Mouse (Mus musculus): ENCODE measurements around the gene Slfn8. TPM values are rescaled to one million over a fixed set of nuclear protein-coding genes. Genes with fewer than 3 reads are reported as not detected.

The Slfn8 gene
- polyA plus RNA-seq (2015; fragmentation: Nextera tagmentation; extraction: Ambion mirVana) = 0.62 and 0.74 TPM in 2 replicates

DNA sequence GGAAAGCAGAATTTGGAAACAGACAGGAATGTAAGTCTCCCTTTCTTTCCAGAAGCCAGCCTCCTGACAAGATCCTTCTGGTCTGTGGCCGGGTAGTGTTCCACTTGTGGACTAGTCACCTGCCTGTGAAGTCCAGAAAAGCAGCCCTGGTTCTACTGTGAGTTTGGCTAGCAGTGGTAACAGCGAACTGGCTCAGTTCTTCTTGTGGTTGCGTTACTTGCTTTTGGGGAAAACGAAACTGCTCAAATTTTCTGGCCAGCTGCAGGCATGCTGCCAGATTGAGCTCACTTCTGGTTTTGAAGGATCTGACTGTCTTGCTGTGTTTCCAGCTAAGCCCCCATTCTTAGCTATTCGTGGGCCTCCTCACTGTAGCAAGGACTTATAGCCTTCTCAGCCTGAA lies at the start of gene Slfn8:
Slfn8 (minus strand) TSS at position 190 of the 400 bp plus-strand sequence.
- H3K4me3 ChIP-seq = no peak within 1 kb of the TSS
- no peak within 1 kb of the TSS for H3K9ac ChIP-seq
- H3K27ac ChIP-seq = no peak within 1 kb of the TSS
- no peaks in the 10 kb centered on the region for H3K36me3 ChIP-seq
- no peaks in the 10 kb centered on the region; the same call in 1 of the 2 replicates for H3K4me1 ChIP-seq
- ATAC-seq (ENCODE audit: insufficient number of reproducible peaks, insufficient read depth, low FRiP score, low TSS enrichment, low read depth) = no peak
- no peaks in the 10 kb centered on the region for H3K27me3 ChIP-seq
- 72% methylated on average over 5 of the region's 5 CpGs for WGBS
- no peak within 1 kb of the TSS; the same call in 1 of the 2 replicates for H3K4me2 ChIP-seq
- no peaks in the 10 kb centered on the region for H3K9me3 ChIP-seq

DNA sequence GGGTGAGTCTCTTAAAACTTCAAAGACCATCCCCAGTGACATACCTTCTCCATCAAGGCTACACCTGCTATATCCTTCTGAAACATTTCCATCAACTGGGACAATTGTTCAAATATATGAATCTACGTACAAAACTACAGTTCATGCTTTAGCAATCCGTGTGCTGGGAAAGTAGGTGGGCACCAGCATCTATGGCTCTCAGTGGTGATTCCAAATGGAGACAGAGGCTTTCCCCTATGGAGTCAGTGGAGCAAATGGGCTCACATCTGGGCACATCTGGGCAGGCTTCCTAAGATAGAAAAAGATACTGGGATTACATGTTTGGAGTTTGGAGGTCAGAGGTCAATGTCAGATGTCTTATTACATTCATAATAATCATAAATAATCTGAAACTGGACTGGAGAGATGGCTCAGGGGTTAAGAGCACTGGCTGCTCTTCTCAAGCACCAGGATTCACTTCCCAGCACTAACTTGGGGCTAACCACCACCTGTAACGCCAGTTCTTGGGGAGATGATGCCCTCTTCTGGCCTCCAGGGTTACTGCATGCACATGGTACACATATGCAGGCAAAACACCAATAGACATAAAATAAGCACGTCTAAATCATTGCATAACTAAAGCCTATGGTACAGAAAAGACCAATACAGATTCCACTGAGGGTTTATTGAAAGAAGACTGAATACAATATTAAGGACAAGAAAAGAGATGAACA lies 47.5 kb upstream of the Slfn8 start:
- Histone ChIP-seq H3K27ac (no peak overlapping the region), H3K4me2 (no peak overlapping the region), H3K36me3 (no peaks in the 10 kb centered on the region), H3K4me3 (no peak overlapping the region), H3K4me1 (peaks cover 10% of the 10 kb centered on the region; the same call in 1 of the 2 replicates), H3K27me3 (peaks cover 6% of the 10 kb centered on the region; the same call in 1 of the 2 replicates), H3K9me3 (no peaks in the 10 kb centered on the region), H3K9ac (no peak overlapping the region)
- 72% methylated on average over 4 of the region's 4 CpGs for WGBS
- no peak for ATAC-seq (ENCODE audit: insufficient number of reproducible peaks, insufficient read depth, low FRiP score, low TSS enrichment, low read depth)

DNA sequence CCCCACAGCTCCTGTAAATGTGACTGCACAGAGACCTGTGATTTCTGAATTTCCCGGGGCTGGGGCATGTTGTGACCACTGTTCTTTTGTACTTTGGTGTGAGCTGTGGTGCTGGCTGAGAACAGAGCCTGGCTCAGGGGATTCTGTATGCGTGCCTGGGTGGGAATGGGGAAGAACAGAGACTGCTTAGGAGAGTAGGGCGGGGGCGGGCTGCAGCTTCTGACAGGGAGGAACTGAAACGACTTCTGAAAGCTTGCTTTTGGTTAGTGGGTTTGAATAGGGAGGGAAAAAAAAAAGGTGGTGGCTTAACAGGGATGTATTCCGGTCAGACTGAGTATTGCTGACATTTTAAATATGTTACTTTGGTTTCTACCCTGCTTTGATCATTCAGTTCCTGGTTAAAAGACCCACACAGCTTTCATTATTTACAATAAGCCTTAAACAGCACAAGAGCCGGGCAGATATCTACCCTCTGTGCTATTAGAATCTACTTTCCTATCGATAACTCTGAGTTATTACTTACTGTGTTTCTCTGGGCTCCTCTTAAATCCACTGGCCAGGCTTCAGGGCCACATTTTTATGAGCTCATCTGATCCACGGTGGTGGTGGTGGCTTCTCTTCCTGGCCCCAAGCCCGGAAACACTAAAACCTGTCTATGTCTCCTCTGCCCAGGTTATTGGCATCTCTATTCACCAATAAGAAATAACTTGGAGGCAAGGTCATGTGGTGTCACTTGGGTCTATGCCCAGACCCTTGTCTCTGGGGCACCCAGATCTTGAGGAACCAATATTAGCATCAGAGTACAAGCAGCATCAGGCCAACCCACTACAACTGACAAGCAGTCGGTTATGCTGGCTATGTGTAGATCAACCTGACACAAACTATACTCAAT lies 46.3 kb upstream of the Slfn8 start:
- H3K9me3 ChIP-seq = no peaks in the 10 kb centered on the region
- peaks cover 10% of the 10 kb centered on the region; the same call in 1 of the 2 replicates for H3K4me1 ChIP-seq
- peaks cover 6% of the 10 kb centered on the region; the same call in 1 of the 2 replicates for H3K27me3 ChIP-seq
- 43% methylated on average over 11 of the region's 11 CpGs for WGBS
- H3K36me3 ChIP-seq = no peaks in the 10 kb centered on the region
- ATAC-seq (ENCODE audit: insufficient number of reproducible peaks, insufficient read depth, low FRiP score, low TSS enrichment, low read depth) = no peak
- 0 out of 2 replicates have a peak overlapping the region, but pooled peaks have one; percentile 7 for H3K4me2 ChIP-seq
- no peak overlapping the region for H3K27ac ChIP-seq
- no peak overlapping the region for H3K9ac ChIP-seq
- no peak overlapping the region for H3K4me3 ChIP-seq

DNA sequence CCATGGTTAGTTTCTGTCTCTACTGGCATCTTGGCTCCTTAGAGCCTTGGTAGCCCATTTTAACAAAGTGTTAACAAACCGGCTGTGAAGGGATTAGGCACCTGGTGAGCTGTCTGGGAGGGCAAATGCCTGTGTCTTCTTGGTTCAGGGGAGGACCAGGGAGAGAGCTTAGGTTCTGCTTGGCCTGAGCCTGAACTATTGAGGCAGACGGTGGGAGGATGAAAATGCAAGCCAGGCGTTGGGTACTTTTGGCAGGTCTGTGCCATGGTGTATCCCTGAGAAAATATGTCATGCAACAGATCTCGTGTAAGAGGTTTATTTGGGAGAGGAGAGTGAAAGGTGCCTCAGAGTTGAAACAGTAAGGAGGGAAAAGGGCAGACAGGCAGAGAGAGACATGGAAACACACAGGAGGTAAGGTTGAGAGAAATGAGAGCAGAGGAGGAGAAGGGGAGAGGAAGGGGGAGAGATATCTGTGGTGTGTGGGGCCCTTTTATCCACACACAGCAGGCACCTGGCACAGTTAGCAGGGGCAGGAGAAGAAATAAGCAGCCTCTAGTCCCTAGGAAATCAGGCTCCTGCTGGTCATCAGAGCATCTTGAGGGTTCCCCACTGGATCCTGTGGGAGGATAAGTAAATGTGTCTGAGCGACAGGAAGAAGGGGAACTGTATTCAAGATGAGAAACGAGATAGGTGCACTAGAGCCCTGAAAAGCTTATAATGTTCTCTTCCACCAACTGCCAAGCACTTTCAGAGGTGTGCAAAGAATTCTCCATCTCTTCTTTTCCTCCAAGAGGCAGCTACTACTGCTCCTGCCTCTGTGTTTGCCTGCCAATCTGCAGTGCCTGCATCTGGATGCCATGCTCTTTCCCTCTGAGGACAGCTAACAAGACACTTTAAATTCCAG lies 45.1 kb upstream of the Slfn8 start:
- Histone ChIP-seq H3K27ac (no peak overlapping the region), H3K9ac (no peak overlapping the region), H3K27me3 (peaks cover 6% of the 10 kb centered on the region; the same call in 1 of the 2 replicates), H3K4me1 (peaks cover 10% of the 10 kb centered on the region; the same call in 1 of the 2 replicates), H3K9me3 (no peaks in the 10 kb centered on the region), H3K36me3 (no peaks in the 10 kb centered on the region), H3K4me2 (no peak overlapping the region), H3K4me3 (no peak overlapping the region; the same call in 1 of the 2 replicates)
- no peak for ATAC-seq (ENCODE audit: insufficient number of reproducible peaks, insufficient read depth, low FRiP score, low TSS enrichment, low read depth)
- WGBS = 15% methylated on average over 6 of the region's 6 CpGs

DNA sequence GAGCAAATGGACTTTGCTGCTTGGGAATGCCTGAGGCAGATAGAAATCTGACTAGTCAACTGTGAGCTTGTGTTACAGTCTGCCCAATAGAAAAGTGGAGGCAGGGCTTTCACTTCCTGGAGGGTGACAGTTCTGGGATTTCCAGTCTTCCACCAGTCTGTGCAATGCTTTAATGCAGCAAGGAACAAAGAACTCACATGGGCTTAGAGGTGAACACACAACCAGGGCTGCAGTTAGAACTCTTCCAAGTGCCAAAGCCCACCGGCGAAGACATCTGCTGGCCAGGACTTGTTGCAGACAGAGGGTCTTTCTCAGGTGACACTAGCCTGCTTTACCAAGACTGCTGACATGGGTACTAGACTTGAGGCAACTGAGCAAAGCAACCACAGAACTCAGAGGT lies 44.3 kb upstream of the Slfn8 start, which contains the start of gene Slfn2:
Slfn2 (plus strand) TSS at position 167 of the 400 bp plus-strand sequence.
- ATAC-seq (ENCODE audit: insufficient number of reproducible peaks, insufficient read depth, low FRiP score, low TSS enrichment, low read depth) = no peak
- no peaks in the 10 kb centered on the region for H3K9me3 ChIP-seq
- no peak within 1 kb of the TSS for H3K27ac ChIP-seq
- 81% methylated on average over 2 of the region's 2 CpGs for WGBS
- H3K36me3 ChIP-seq = no peaks in the 10 kb centered on the region
- peaks cover 6% of the 10 kb centered on the region; the same call in 1 of the 2 replicates for H3K27me3 ChIP-seq
- no peak within 1 kb of the TSS for H3K9ac ChIP-seq
- H3K4me1 ChIP-seq = peaks cover 10% of the 10 kb centered on the region; the same call in 1 of the 2 replicates
- H3K4me2 ChIP-seq = no peak within 1 kb of the TSS
- H3K4me3 ChIP-seq = peak within 1 kb of the TSS; percentile 3; the same call in 1 of the 2 replicates

DNA sequence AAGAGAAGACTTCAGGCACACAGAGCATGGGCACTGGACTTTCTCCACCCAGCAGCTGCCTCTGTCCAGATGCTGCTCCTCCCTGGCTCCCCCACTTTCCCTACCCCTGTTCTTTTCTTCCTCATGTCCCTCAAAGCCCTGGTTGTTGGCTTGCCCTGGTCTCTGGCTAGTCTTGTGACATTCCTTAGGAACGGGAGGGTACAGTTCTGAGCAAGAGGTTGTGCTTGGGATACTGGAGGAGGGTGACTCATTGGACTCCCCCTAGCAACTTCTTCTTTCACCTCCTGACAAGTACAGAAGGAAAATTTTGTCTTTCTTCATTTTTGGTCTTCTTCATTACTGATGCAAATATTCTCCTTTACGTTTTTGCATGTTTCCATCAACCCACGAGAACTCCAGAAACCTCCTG lies 43.3 kb upstream of the Slfn8 start:
- Histone ChIP-seq H3K36me3 (no peaks in the 10 kb centered on the region), H3K4me2 (no peak overlapping the region), H3K4me3 (no peak overlapping the region), H3K27ac (no peak overlapping the region), H3K9me3 (no peaks in the 10 kb centered on the region), H3K4me1 (peaks cover 10% of the 10 kb centered on the region; the same call in 1 of the 2 replicates), H3K9ac (no peak overlapping the region), H3K27me3 (peaks cover 6% of the 10 kb centered on the region; the same call in 1 of the 2 replicates)
- ATAC-seq (ENCODE audit: insufficient number of reproducible peaks, insufficient read depth, low FRiP score, low TSS enrichment, low read depth) = no peak
- WGBS = 58% methylated on average over 3 of the region's 3 CpGs

DNA sequence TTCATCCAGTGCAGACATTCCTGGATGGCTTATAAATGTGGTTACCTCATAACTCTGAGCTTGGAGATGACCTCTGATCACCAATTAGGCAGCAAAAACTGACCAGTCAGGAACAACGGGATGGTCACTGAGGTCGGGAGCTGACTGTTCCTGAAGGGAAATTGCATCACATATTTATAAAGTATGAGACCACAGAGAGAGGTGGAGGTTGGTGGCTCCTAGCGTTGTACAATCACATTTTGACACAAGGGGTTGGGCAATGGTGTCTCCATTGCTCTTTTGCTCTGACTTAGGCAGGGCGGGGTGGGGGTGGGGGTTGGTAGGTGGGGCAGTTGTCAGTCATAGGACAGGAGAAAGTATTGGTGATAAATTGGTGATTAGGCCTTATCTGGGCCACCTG lies 42.5 kb upstream of the Slfn8 start:
- peaks cover 10% of the 10 kb centered on the region; the same call in 1 of the 2 replicates for H3K4me1 ChIP-seq
- peaks cover 6% of the 10 kb centered on the region; the same call in 1 of the 2 replicates for H3K27me3 ChIP-seq
- no peak for ATAC-seq (ENCODE audit: insufficient number of reproducible peaks, insufficient read depth, low FRiP score, low TSS enrichment, low read depth)
- H3K4me3 ChIP-seq = no peak overlapping the region
- no peak overlapping the region for H3K9ac ChIP-seq
- H3K4me2 ChIP-seq = no peak overlapping the region
- H3K36me3 ChIP-seq = no peaks in the 10 kb centered on the region
- 71% methylated on average over 4 of the region's 4 CpGs for WGBS
- no peaks in the 10 kb centered on the region for H3K9me3 ChIP-seq
- no peak overlapping the region for H3K27ac ChIP-seq

DNA sequence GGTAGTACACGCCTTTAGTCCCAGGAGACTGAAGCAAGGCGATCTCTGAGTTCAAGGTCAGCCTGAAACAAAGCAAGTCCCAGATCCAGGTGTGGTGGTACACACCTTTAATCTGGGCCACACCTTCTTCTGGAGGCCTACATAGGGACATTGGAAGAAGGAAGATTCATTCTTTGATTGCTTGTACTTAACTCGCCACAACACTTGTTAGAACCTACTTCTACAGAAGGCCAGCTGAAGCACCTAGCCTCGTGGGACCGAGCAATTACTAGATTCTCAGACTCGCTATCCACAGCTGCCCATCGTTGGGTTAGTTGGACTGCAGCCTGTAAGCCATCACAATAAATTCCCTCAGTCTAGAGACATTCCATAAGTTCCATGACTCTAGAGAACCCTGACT lies 41.2 kb upstream of the Slfn8 start:
- H3K27ac ChIP-seq = no peak overlapping the region
- H3K4me2 ChIP-seq = no peak overlapping the region
- H3K9ac ChIP-seq = no peak overlapping the region
- H3K4me3 ChIP-seq = no peak overlapping the region
- peaks cover 5% of the 10 kb centered on the region; the same call in 1 of the 2 replicates for H3K4me1 ChIP-seq
- no peaks in the 10 kb centered on the region for H3K36me3 ChIP-seq
- H3K27me3 ChIP-seq = peaks cover 6% of the 10 kb centered on the region; the same call in 1 of the 2 replicates
- WGBS = 83% methylated on average over 7 of the region's 7 CpGs
- no peak for ATAC-seq (ENCODE audit: insufficient number of reproducible peaks, insufficient read depth, low FRiP score, low TSS enrichment, low read depth)
- no peaks in the 10 kb centered on the region for H3K9me3 ChIP-seq

DNA sequence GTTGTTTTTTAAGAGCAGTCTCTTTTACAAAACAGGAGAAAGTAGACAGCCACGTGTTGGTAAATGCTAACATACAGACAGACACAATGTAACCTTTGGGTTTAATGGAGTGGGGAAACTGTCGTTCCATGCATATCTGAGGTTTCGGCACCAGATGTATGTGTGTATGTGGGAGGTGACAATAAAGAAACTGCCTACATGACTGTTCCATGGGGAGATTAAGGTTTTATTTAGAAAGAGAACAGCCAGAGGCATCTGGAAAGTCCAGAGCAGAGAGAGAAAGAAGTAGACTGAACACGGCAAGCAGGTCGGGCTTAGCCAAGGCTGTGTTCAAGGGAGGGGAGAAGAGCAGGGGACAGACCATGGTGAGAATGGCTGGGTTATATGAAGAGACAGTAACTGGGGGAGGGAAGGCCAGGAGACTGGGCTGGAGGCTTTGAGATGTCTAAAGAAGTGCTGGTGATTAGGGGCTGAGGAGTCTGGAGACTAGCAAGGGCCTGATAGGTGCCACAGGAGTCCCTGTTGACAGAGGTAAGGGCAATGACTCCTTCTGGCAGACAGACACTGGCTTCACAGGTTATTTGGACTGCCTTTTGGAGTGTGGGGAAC lies 39.9 kb upstream of the Slfn8 start:
- 73% methylated on average over 5 of the region's 5 CpGs for WGBS
- H3K4me2 ChIP-seq = no peak overlapping the region
- H3K27me3 ChIP-seq = peaks cover 6% of the 10 kb centered on the region; the same call in 1 of the 2 replicates
- H3K36me3 ChIP-seq = no peaks in the 10 kb centered on the region
- no peak overlapping the region for H3K9ac ChIP-seq
- H3K4me3 ChIP-seq = no peak overlapping the region
- no peak overlapping the region for H3K27ac ChIP-seq
- peaks cover 5% of the 10 kb centered on the region; the same call in 1 of the 2 replicates for H3K4me1 ChIP-seq
- no peaks in the 10 kb centered on the region for H3K9me3 ChIP-seq
- ATAC-seq (ENCODE audit: insufficient number of reproducible peaks, insufficient read depth, low FRiP score, low TSS enrichment, low read depth) = no peak

DNA sequence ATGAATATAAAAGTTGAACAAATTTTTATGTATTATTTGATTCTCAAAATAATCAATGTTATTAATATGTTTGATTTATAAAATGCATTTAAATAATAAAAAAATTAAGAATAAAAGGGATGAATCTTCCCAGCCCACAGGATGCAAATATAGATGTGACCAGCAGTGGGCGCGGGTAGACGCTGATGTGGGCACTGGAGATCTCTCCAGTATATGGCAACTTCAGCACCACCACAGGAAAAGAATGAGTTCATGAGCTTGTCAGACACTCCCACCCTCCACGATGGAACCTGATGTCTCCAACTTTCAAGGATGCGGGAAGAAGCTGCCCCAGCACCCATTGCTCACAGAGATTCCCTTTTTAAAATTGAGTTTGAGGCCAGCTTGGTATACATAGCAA lies 37.3 kb upstream of the Slfn8 start:
- H3K9me3 ChIP-seq = no peaks in the 10 kb centered on the region
- H3K4me1 ChIP-seq = no peaks in the 10 kb centered on the region
- H3K4me3 ChIP-seq = no peak overlapping the region
- H3K36me3 ChIP-seq = no peaks in the 10 kb centered on the region
- H3K27ac ChIP-seq = no peak overlapping the region
- no peak for ATAC-seq (ENCODE audit: insufficient number of reproducible peaks, insufficient read depth, low FRiP score, low TSS enrichment, low read depth)
- no peaks in the 10 kb centered on the region for H3K27me3 ChIP-seq
- no peak overlapping the region for H3K4me2 ChIP-seq
- WGBS = 4% methylated on average over 5 of the region's 5 CpGs
- H3K9ac ChIP-seq = no peak overlapping the region
